Mouse (Mus musculus) heart, postnatal 0 days (tissue): ENCODE data around the gene Chpf2. TPM values are rescaled to one million over a fixed set of nuclear protein-coding genes. Genes with fewer than 3 reads are reported as not detected.

Experiments used
- ATAC-seq: fragments of 200-750 bp; cut with Nextera tagmentation; 2 replicates; pipeline ENCODE4 v1.8.0; 2017; ENCODE audit warnings: low read depth, moderate number of reproducible peaks, moderate library complexity; ENCODE audit not compliant: insufficient read depth
- DNase-seq: peaks from one replicate; pipeline ENCODE4 v3.0.0-alpha.2; 2016; ENCODE audit warnings: low spot score
- H3K27ac ChIP-seq: fragments of 300-500 bp; sonication (generic); 2 replicates; pipeline ENCODE4 v1.5.1; 2014; ENCODE audit warnings: low read depth, mild to moderate bottlenecking
- H3K27me3 ChIP-seq: fragments of 300-500 bp; sonication (generic); 2 replicates; pipeline ENCODE4 v1.6.1; 2014; ENCODE audit warnings: low read length, mixed read lengths; ENCODE audit not compliant: control insufficient read depth, insufficient read depth
- H3K36me3 ChIP-seq: fragments of 300-500 bp; sonication (generic); replicated peaks from 2 replicates; pipeline ENCODE4 v1.6.1; 2014; ENCODE audit warnings: low read length, mixed read lengths; ENCODE audit not compliant: control insufficient read depth, insufficient read depth
- H3K4me1 ChIP-seq: fragments of 300-500 bp; sonication (generic); 2 replicates; pipeline ENCODE4 v1.6.1; 2014; ENCODE audit warnings: antibody characterized with exemption; ENCODE audit not compliant: control insufficient read depth, insufficient read depth
- H3K4me2 ChIP-seq: fragments of 300-500 bp; sonication (generic); 2 replicates; pipeline ENCODE4 v1.6.1; 2014; ENCODE audit warnings: low read depth, mild to moderate bottlenecking, low read length, moderate library complexity
- H3K4me3 ChIP-seq: fragments of 300-500 bp; sonication (generic); 2 replicates; pipeline ENCODE4 v1.5.1; 2014; ENCODE audit warnings: low read depth, low read length
- H3K9ac ChIP-seq: fragments of 300-500 bp; sonication (generic); replicated peaks from 2 replicates; pipeline ENCODE4 v1.6.1; 2014; ENCODE audit warnings: low read depth, low read length, mixed read lengths
- H3K9me3 ChIP-seq: fragments of 300-500 bp; sonication (generic); replicated peaks from 2 replicates; pipeline ENCODE4 v1.6.1; 2016; ENCODE audit warnings: low read length; ENCODE audit not compliant: control insufficient read depth
- CTCF ChIP-seq: IDR thresholded peaks from 2 replicates; pipeline ENCODE4 v1.5.1; 2016; ENCODE audit warnings: antibody characterized with exemption, control low read depth, low read depth
- EP300 ChIP-seq: IDR thresholded peaks from 2 replicates; pipeline ENCODE4 v1.6.1; 2016; ENCODE audit warnings: antibody characterized with exemption, low read depth
- WGBS: fragments of 180-500 bp; shearing (Covaris S2); extraction: QIAGEN DNeasy Blood & Tissue Kit; methylation state at CpG from one replicate; pipeline ENCODE4 v1.1.7; 2014; 5-methylcytosine and 5-hydroxymethylcytosine counted together
- polyA plus RNA-seq: library from polyadenylated mRNA; unstranded; fragments of >200 nt; fragmentation: Nextera tagmentation; extraction: Ambion mirVana; gene quantifications from 2 replicates; pipeline ENCODE4 v1.2.1, GENCODE M21; 2015
- total RNA-seq: library from RNA; depleted of rRNA; stranded (reverse); fragments of >200 nt; gene quantifications from 2 replicates; pipeline ENCODE4 v1.2.3, GENCODE M21; 2014; ENCODE audit warnings: low replicate concordance

Chpf2 gene
- total and polyA plus RNA-seq, 2 experiments from 2014 or later, result 13.2 to 64.4 TPM

- Histone ChIP-seq H3K36me3 (no peaks in the 10 kb centered on the region), H3K27me3 (no peaks in the 10 kb centered on the region), H3K27ac (peak overlapping the region; percentile 98), H3K9me3 (no peaks in the 10 kb centered on the region), H3K4me1 (peaks cover 38% of the 10 kb centered on the region), H3K9ac (peak overlapping the region; percentile 62), H3K4me2 (peak overlapping the region; percentile 69), H3K4me3 (peak overlapping the region; percentile 73)
- 1% methylated on average over 39 of the region's 46 CpGs for WGBS
- TF ChIP-seq EP300 (no peak), CTCF (peak; percentile 41)
- DNase-seq (peak; percentile 93), ATAC-seq (peak; percentile 75)
These were observed 18.1 kb downstream of the Chpf2 start for GRCm38 (mm10) chr5:24604656-24605100.

- H3K9ac ChIP-seq, result peak overlapping the region; percentile 62
- no peaks in the 10 kb centered on the region for H3K27me3 ChIP-seq
- peak overlapping the region; percentile 69 for H3K4me2 ChIP-seq
- 13% methylated on average over 6 of the region's 6 CpGs for WGBS
- H3K36me3 ChIP-seq, result no peaks in the 10 kb centered on the region
- DNase-seq (peak; percentile 33), ATAC-seq (no peak)
- H3K4me3 ChIP-seq, result peak overlapping the region; percentile 73
- peak overlapping the region; percentile 98 for H3K27ac ChIP-seq
- TF ChIP-seq EP300 (no peak), CTCF (no peak)
- no peaks in the 10 kb centered on the region for H3K9me3 ChIP-seq
- H3K4me1 ChIP-seq, result peaks cover 39% of the 10 kb centered on the region
These were observed 18.9 kb downstream of the Chpf2 start for GRCm38 (mm10) chr5:24605321-24605979.

- H3K9me3 ChIP-seq, result no peaks in the 10 kb centered on the region
- H3K4me2 ChIP-seq, result peak overlapping the region; percentile 69
- 53% methylated on average over 14 of the region's 14 CpGs for WGBS
- no peaks in the 10 kb centered on the region for H3K27me3 ChIP-seq
- peak overlapping the region; percentile 62; the same call in 1 of the 2 replicates for H3K9ac ChIP-seq
- peak overlapping the region; percentile 98 for H3K27ac ChIP-seq
- H3K4me1 ChIP-seq, result peaks cover 36% of the 10 kb centered on the region
- no peak for DNase-seq
- no peak overlapping the region for H3K4me3 ChIP-seq
- ATAC-seq, result no peak
- TF ChIP-seq EP300 (no peak), CTCF (no peak)
- no peaks in the 10 kb centered on the region for H3K36me3 ChIP-seq
These were observed 19.6 kb downstream of the Chpf2 start for GRCm38 (mm10) chr5:24605980-24606665.

- Histone ChIP-seq H3K4me2 (no peak overlapping the region), H3K36me3 (no peaks in the 10 kb centered on the region), H3K9me3 (no peaks in the 10 kb centered on the region), H3K27ac (no peak overlapping the region), H3K4me3 (no peak overlapping the region), H3K4me1 (peaks cover 35% of the 10 kb centered on the region), H3K9ac (no peak overlapping the region), H3K27me3 (no peaks in the 10 kb centered on the region)
- ATAC-seq (no peak), DNase-seq (no peak)
- TF ChIP-seq EP300, result no peak
- TF ChIP-seq CTCF, result no peak
- WGBS, result 5% methylated on average over 5 of the region's 5 CpGs
These were observed 22.8 kb downstream of the Chpf2 start for GRCm38 (mm10) chr5:24609388-24609787.

GRCm38 (mm10) chr5:24611366-24612301 is 25.1 kb downstream of the Chpf2 start:
- Histone ChIP-seq H3K27ac (no peak overlapping the region), H3K4me3 (no peak overlapping the region), H3K4me1 (peaks cover 26% of the 10 kb centered on the region), H3K27me3 (no peaks in the 10 kb centered on the region), H3K9ac (no peak overlapping the region; the same call in 1 of the 2 replicates), H3K36me3 (no peaks in the 10 kb centered on the region), H3K9me3 (no peaks in the 10 kb centered on the region), H3K4me2 (no peak overlapping the region)
- 36% methylated on average over 7 of the region's 7 CpGs for WGBS
- no peak for DNase-seq
- TF ChIP-seq CTCF (no peak), EP300 (no peak)
- peak; percentile 54 for ATAC-seq
